Mouse (Mus musculus) C2C12 (cell line): ENCODE measurements at regions not wholly inside any gene's neighbourhood (a gene's known extent, or its start where the extent isn't known, plus 50 kb on each side); places are given as distances from the start of the nearest gene placed in this dataset.

Source experiments
- CTCF ChIP-seq: IDR thresholded peaks from one replicate; pipeline ENCODE4 v1.5.1; 2011; ENCODE audit not compliant: control insufficient read depth, insufficient read depth, insufficient read length
- MAX ChIP-seq: IDR thresholded peaks from one replicate; pipeline ENCODE4 v1.6.1; 2011; ENCODE audit warnings: mild to moderate bottlenecking, control low read depth
- USF1 ChIP-seq: IDR thresholded peaks from one replicate; pipeline ENCODE4 v1.6.1; 2011; ENCODE audit warnings: low read depth, mild to moderate bottlenecking, control low read depth, moderate library complexity

DNA sequence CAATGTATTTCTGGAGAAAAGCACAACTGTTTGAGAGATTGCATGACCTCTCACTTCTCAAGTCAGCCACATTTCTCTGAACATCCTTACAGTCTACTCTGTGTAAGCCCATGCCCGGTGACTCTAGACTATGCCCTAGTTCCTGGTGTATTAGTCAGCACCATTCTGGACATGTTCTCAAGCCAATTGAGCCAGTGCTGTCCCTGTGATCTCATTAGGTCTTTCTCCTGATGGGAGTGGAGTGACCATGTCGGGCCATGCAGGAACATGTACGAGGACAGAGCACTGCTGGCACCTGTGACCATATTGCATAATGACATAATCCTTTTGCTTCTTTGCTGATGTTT lies 75.0 kb downstream of the Dyrk2 start:
- TF ChIP-seq USF1: no peak
- no peak for TF ChIP-seq CTCF
- TF ChIP-seq MAX: no peak
